Mouse (Mus musculus): ENCODE results near the gene Sema4c.
A peak's percentile ranks its signal among the peaks of the same experiment; 100 is the strongest.

- TF ChIP-seq CTCF (IDR thresholded peaks at IDR 0.05) (peak; percentile 86), EP300 (IDR thresholded peaks at IDR 0.05) (no peak; the same call in none of the 2 replicates)
Observed at GRCm38 (mm10) chr1:36556553-36557456, 1.3 kb downstream of the Sema4c start.
